Mouse (Mus musculus): ENCODE measurements around the gene Gm49711.

Gene Gm49711

GRCm38 (mm10) chr16:92119013-92119515 lies 60.9 kb downstream of the Gm49711 start:
- no peak for DNase-seq (ENCODE audit: low spot score in 2 of 2)

DNA sequence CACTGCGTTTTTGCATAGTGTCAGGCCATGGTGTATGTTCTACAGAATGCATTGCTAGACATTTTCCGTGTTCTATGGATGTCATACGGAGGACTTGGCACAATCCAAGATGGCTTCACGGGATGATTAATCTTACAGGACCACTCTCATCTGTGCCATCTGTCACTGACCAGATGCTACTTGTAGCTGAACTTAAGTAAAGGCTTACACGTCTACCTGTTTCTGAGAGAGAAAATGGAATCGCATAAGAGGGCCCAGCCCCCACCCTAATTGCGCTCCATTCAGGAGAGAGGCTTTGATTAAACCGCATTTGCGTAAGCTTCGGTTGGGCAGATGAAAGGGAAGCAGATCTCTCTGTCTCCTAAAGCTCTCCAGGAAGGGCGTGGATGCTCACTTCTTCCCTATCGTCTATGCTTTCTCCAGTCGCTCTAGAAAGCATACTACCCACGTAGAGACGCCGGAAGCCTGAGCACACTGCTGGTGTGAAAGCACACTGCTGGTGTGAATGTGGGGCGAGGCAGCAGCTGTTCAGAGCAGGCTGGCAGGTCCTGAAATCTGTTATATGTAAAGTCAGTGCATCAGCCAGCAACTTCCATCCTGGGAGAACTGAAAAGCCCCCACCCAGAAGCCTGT lies 62.9 kb downstream of the Gm49711 start:
- DNase-seq (ENCODE audit: low spot score in 2 of 2): peak; percentile 57 to 75

DNA sequence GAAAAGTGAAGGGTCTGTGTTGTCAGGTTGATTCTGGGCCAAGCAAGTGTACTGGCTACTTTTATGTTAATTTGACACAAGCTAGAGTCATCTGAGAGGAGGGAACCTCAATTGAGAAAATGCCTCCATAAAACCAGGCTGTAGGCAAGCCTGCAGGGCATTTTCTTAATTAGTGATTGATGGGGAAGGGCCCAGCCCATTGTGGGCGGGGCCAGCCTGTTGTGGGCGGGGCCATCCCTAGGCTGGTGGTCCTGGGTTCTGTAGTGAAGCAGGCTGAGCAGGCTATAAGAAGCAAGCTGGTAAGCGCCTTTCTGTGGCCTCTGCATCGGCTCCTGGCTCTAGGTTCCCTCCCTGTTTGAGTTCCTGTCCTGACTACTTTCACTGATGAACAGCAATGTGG lies 69.1 kb downstream of the Gm49711 start:
- DNase-seq (ENCODE audit: low spot score in 2 of 2): no peak

DNA sequence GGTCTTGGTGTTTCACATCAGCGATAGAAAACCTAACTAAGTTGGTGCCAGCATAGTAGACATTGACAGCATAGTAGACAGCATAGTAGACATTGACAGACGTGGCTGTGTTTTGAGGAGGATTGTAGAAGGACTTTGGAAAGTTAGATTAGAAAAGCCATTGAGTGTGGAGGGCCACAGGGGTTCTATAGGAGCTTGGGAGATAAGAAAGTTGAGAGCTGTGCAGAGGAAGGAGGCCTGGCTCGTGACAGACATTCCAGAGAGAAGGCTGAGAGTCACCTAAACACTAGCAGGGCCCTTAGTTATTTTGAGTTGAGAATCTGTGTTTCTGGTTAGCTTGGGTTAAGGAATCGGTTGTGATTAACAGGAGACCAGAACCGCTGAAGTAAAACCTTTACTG lies 69.5 kb downstream of the Gm49711 start:
- no peak for DNase-seq (ENCODE audit: low spot score in 2 of 2)

DNA sequence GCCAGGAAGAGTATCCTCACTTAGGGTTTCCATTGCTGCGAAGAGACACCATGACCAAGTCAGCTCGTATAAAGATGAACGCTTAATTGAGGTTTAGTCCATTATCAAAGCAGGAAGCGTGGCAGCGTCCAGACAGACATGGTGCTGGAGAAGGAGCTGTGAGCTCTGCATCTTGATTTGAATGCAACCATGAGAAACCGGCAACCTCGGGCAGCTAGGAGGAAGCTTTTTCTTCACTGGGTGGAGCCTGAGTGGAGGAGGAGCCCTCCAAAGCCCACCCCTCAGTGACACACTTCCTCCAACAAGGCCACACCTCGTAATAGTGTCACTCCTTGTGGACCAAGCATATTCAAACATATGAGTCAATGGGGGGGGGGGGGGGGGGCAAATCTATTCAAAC lies 71.7 kb downstream of the Gm49711 start:
- DNase-seq (ENCODE audit: low spot score in 2 of 2): no peak

DNA sequence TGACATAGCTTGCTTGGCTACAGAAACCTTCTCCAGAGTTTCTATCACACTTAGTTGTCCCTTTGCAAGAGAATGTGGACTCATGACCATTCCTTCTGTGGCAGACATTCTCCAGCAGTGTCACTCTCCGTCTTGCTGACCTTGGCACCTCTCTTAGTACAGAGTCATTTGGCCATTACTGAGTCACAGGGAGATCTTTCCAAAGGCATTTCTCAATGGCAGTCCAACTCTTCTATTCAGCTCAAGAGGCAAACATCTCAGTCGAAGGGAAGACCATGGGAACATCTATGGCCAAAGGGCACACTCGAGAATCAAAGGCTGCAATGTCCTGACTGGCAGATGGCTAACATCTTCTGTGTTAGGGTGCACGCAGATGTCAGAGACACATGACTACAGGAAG lies 74.4 kb downstream of the Gm49711 start:
- DNase-seq (ENCODE audit: low spot score in 2 of 2): no peak

DNA sequence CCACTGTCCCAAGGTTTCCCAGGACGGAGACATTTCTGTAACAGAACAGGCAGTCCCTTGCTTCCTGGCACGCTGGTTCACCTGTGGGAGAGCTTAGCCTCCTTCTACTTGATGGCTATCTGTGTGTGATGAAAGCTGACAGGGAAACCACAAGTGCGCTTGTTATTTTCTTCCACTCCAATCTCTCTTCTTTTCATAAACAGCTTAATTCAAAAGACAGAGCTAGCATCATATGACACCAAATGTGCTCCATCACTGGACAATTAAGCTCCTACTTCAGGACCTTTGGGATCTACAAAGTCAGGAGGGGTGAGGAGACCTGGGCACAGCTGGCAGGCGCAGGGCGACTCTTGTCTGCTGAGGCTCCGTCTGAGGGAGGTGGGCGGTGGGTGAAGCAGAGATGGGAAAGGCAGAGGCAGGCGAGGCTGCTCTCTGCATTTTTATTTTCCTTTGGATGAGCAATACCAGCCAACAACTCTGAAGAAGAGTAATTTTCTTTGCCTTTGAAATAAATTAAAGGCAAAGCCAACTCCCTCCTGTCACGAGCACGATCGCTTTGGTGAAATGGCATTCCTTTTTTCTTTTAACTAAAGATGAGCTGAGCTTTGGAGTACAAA lies 76.1 kb downstream of the Gm49711 start:
- no peak for DNase-seq (ENCODE audit: low spot score in 2 of 2)

DNA sequence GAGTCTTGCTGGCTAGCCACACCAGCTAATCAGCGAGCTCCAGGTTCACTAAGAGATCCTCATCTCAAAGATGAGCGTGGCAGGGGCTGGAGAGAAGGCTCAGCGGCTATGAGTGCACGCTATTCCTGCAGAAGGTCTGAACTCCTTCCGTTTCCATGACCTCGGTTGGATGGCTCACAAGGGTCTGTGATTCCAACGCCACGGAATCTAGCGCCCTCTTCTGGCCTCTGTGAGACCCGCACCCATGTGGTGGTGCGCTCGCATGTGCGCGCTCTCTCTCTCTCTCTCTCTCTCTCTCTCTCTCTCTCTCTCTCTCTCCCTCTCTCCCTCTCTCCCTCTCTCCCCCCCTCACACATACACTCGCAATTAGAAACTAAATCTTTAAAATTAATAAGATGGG lies 78.2 kb downstream of the Gm49711 start:
- DNase-seq (ENCODE audit: low spot score in 2 of 2): no peak

DNA sequence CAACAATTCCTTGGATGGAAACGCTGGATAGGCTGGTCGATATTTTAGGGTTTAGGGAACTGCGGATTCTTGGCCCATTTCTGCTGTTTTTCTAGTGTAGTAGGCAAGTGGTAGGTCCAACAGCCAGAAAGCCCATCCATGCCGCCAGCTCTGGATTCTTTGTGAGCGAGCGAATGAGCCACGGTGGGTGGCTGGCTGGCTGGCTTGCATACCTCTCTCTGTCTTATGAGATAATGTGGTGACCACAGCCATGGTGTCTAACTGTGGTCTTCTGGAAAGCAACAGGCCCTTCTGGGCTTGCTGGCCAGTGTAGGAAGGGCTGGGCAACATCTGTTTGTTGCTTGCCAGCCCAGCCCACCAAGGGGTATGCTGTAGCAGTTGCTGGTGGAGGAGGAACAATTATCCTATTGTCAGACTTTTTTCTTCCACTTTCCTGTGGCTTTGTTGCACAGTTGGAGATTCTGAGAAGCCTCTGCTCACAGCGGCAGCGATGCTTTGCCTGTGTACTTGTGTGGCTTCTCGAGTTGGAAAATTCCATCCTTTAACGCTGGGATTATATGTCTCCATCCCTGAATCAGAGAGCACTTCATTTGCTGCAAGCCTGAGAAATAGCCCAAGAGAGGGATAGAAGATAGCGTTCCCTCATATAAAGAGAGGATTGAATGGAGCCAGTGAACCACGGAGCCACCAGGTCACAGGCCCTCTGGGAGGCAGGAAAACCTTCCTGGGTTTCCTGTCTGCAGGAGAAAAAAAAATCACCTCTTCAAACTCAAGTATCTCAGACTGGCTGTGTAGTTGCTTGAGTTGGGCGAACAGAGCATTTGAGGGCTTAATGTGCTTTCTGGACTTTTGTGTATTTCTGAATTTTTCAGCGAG lies 81.5 kb downstream of the Gm49711 start:
- DNase-seq (ENCODE audit: low spot score in 2 of 2): peak; percentile 49 to 51

- no peak for DNase-seq (ENCODE audit: low spot score in 2 of 2)
These were observed 82.2 kb downstream of the Gm49711 start for GRCm38 (mm10) chr16:92140328-92140727.

GRCm38 (mm10) chr16:92141021-92141420 lies 82.9 kb downstream of the Gm49711 start:
- DNase-seq (ENCODE audit: low spot score in 2 of 2): no peak

DNA sequence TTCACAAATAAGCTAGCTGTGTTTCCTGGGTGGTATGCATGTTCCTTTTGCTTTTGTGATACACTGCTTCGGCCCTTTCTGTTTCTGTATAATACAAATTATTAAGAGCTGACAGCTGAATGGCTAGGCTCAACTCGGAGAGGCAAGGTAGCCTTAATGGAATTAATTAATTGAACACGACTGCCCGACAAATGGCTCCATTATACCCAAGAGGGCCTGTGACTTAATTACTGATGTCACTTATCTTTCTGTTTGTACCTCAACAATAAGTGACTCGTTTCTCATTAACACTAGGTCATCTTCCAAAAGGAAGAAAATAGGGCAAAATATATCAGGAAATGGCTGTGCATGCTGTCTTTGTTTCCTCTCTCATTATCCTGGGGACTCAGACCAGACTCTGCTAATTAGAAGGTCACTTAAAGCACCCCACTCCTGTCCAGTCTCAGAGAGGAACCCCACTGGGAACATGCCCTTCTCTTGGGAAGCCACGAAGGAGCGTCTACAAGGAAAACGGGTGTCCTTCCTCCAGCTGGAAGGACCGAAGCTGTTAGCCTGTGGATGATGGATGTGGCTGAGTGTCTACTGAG lies 84.4 kb downstream of the Gm49711 start:
- DNase-seq (ENCODE audit: low spot score in 2 of 2): no peak

- peak in 1 of 2 experiments; percentile 44 for DNase-seq (ENCODE audit: low spot score in 2 of 2)
These were observed 89.7 kb downstream of the Gm49711 start for GRCm38 (mm10) chr16:92147631-92148366.

DNA sequence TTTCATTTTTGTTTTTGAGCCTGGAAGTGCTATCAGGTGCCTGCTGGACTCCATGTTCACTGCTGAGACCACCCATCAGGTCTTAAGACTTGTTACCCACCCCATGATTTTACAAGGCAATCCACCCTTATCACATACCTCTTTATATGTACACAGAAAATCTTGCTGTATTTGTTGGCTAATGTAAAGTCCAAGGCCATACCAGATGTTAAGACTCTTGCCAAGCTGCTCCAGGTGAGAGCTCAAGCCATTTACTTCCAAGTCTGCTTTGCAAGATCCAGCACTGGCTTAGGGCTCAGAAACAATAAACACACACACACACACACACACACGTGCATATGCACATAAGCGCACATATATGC lies 90.2 kb downstream of the Gm49711 start:
- no peak for DNase-seq (ENCODE audit: low spot score in 2 of 2)

DNA sequence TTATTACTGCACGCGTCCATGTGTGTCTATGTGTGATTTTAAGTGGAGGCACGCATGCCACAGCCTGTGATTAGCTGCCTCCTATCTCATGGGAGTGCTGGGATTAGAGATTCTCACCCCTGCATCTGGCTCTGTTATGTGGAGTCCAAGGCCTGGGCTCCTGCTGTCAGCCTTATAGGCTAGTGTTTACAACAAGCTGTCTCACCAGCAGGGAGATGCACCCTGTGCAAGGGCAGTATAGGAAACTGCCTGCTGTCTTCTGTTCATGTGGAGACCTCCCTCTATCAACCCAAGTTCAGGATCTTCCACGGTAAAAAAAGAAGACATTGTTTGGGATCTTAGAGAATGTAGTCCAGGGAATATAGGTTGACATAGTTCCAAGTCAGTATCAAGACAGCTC lies 92.9 kb downstream of the Gm49711 start:
- no peak for DNase-seq (ENCODE audit: low spot score in 2 of 2)

- DNase-seq (ENCODE audit: low spot score in 2 of 2): peak; percentile 73 to 80
These were observed 99.9 kb downstream of the Gm49711 start for GRCm38 (mm10) chr16:92158021-92158455.

DNA sequence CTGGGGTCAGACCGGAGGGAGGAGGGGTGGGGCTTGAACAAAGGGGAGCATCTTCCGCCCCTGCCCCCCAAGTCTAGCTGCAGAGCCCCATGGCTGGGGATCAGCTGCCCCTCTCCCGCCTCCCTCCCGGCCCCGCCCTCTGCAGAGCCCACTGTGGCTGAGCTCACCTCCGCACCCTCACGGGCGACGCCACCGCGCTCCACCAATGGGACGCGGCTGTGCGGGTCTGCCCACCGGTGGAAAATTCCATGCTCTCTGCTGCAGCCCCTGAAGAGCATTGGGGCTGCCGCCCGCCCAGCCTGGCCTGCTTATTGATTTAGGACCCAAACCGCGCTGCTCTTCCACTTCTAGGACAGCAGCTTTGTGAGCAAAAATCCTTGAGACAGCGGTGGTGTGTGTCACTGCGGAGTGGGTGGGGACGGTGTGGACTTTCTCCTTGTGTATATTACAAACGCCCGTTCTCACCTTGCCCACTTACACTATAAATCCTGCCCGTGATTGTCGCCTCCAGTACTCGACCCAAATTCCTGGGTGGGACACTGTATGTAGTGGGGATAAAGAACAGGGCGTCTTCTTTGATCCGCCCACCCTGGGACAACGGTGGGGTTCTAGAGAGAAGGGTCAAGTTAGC lies 100.5 kb downstream of the Gm49711 start:
- DNase-seq (ENCODE audit: low spot score in 2 of 2): peak; percentile 87 to 90

DNA sequence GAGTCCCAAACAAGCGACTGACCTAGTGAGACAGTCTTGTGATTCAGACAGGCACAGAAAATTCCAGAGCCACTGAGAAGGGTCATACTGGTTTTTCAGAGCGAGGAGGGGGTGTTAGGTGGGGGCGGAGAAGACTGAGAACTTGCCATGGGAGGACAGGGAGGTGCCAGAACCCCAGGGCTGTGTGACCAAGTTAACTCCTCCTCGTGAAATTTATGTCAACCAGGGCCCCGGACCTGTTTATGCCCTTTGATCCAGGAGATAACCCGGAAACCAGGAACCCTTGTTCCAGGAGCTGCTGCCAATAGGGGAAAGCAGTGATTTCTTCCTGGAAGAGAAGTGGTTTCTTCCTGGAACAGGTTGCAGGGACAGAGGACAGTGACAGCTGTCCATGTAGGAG lies 101.0 kb downstream of the Gm49711 start:
- DNase-seq (ENCODE audit: low spot score in 2 of 2): no peak

DNA sequence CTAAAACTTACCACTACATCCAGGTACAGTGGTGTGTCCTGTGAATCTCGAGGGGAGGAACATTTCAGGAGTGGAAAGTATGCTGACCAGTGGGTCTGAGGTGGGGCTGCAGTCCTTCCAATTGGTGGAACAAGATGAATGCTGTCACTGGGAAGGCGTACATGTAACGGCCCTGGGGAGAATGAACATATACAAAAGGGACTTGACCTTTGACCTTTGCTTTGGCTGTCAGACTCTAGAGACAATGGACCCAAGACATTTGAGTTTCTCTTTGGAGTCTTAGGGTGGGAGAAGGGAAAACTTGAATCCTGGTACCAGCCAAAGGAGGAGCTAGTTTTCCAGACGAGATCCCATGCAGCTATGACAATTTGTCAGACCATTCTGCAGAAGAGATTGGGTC lies 104.2 kb downstream of the Gm49711 start:
- no peak for DNase-seq (ENCODE audit: low spot score in 2 of 2)

DNA sequence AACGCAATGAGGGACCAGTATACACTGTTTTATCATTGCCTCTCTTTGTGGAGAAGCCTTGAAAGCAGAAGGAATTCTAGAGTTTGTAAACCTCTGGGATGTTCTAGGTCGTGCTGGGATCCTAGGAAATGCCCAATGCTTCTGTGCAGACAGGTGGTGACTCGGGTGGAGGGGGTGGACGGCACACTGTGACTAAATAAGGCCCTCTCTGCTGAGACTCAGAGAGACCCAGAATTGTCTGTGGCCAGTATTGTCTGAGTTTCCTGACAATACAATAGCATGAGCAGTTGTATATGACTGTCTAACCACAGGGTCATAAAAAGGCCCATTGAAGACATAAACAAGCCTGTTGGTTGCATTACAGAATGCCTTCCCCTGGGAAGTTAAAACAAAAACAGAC lies 105.4 kb downstream of the Gm49711 start:
- no peak for DNase-seq (ENCODE audit: low spot score in 2 of 2)

GRCm38 (mm10) chr16:92176052-92176451 lies 117.9 kb downstream of the Gm49711 start:
- DNase-seq (ENCODE audit: low spot score in 2 of 2): no peak
